Mouse (Mus musculus): ENCODE data around the gene Hoxc6.

Gene Hoxc6

DNA sequence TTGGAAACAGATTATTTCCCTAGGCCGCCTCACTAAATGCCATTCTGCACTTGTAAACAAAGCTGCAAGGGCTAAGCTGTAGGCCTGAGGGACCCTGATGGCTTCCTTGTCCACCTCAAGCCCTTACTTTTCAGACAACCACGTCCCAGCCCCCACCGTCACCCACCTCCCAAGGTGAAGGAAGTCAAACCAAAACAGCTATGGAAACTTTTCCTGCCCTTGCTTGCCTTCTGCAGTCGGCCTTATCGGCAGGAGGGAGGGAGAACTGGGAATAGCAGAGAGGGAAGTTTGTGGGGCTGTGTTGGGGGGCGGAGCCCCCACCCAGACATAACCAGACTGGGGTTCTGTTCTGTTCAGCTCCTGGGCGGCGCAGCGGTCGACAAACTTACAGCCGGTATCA lies 5.9 kb upstream of the Hoxc6 start:
- DNase-seq: no peak

DNA sequence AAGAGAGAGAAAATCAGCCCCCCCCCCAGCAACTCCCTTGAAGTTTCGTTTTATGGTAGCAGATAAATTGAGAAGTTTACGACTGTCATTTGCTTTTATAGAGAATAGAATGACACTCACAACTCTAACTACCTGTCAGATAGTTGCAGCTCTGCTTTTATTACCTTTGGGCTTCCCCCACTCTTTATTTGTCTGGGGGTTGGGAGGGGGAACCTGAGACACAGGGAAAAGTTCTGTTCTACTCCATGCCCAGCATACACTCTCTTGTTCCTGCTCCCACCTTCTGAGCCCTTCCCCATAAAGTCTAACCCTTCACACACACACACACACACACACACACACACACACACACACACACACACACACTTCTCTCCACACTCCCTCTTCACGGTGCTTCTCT lies 5.2 kb upstream of the Hoxc6 start:
- no peak for DNase-seq

DNA sequence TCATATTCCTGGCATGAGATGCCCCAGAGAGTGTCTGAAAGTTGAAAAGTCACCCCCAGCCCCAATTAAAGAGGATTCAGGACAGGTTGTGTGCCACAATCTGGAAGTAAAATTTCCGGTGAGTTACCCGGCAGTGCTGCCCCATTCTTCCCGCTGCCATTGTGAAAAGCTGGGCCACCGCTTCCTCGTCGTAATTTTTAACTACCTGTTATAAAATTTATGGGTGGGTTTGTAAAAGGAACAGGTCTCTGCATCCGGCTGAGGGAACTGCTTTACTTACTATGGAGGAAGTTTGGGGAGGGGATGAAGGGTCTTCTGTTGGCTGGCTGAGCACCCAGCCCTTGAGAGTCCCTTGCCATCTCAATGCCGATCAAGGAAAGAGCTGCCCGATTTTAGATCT lies 1.5 kb upstream of the Hoxc6 start:
- no peak for DNase-seq

DNA sequence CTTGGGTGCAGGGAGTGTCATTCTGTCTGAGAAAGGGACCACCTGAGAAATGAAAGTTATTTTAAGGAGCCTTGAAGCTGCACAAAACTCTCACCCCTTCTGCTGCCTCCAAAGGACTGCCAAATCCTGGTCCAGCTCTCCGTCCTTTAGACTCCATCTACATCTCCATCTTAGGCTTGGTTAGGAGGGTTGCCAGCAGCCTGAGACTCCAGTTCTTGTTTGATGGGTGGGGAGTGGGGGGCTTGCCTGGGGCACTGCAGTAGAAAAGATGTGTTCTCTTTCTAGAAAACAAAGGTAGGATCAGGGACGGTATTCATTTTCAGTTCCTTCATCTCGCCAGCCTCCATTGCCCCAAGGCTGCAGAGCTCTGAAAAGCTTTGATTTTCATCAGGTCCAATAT lies 626 bp upstream of the Hoxc6 start:
- DNase-seq: no peak

DNA sequence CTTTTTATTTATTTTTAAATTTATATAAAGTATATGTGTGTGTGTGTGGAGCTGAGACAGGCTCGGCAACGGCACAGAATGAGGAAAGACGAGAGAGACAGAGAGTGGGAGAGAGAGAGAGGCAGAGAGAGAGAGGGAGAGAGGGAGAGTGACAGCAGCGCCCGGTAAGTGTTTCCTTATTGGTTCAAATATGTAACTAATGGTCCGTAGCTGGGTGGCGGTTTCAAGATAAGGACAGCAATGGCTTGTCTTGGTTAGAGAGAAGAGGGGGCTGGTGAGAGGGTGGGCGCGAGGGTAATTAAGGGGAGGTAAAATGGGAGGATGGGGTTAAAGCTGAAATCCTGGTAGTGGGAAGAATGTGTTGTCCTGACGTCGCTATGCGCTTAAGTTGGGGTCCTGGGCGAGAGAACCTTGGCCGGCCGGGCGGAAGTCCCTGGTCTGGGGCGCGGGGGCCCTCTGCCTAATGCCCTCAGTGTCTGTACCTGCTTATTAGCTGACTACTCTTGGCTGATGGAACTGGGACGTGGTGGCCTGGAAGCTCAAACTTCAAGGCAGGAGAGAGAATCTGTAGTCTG lies 638 bp downstream of the Hoxc6 start:
- DNase-seq: no peak

DNA sequence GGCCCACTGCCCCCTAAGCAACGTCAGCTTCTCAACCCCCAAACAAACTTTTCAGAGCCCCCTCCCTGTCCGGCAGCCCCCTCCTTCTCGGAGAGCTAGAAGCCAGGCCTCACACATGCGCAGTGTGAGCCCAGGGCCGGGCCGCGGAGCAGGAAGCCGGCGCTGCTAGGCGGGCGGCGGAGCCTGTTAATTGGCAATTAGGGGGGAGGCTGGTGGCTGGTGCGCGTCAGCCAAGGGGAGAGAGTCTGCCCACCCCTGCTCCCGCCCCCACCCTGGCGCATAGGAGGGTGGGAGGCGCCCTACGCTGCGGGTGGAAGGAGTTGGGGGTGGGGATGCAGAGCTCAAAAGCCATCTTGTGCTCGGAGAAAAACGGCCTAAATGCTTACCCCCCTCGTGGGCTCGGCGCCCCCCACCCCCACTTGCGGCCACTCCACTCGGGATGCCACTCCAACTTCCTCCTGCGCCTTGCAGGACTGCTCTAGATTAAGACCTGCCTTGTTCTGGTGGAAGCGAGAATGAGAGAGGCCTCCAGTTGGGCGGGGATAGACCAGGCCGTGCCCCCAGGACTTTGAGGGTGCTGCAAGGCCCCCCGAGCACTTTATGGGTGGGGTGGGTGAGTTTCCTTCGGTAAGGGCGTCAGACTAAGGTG lies 1.2 kb downstream of the Hoxc6 start:
- DNase-seq: peak; percentile 64

DNA sequence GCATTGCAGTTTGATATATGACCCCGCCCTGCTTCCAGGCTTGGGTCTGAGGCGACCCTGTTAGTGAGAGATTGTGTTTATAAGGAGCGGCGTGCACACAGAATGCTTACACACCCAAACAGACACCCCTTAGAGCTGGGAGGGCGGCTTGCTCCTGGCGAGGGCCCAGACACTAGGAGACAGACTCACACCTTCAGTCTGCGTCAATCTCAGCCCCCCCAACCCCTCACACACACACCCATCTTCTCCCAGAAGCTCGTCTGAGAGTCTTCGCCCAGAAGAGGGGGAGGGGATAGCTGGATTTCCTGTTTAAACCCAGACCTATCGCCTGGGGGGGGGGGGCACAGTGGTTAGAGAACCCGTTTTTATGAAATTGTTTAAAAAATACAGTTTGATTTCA lies 1.9 kb downstream of the Hoxc6 start:
- DNase-seq: no peak

DNA sequence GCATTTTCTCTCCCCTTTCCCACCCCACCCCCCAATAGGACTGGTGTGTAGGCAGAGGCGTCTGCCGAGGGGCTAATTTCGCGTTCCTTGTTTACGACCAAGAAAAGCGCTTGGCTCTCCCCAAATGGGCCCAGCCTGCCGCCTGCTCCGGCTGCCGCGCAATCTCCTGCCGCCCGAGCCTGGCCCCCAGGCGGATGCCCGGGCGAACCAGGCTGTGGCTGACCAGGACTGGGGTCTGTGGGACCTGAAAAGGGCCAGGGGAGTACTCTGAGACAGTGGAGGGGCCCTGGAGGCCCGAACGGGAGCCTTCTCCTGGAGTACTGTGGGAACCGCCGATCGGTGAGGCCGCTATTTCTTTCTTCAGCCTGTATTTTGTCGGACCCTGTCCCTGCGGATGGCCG lies 2.4 kb downstream of the Hoxc6 start:
- DNase-seq: no peak

DNA sequence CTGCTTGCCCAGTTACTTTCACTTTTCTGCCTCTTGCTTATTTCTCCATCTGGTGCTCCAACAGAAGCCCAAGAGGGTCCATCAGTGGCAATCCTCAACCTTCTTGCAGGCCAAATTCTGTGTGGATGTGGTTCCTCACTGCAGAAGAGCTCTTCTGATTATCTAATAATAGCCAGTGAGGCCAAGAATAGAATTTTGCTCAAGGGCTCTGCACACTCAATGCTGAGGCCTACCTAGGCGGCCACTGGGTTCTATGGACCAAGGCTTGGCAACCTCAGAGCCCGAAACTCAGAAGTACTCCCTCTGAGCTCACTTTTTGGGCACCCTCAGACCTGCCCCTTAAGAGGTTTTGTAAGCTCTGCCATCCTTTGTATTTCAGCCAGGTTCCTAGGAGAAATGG lies 3.3 kb downstream of the Hoxc6 start:
- no peak for DNase-seq

DNA sequence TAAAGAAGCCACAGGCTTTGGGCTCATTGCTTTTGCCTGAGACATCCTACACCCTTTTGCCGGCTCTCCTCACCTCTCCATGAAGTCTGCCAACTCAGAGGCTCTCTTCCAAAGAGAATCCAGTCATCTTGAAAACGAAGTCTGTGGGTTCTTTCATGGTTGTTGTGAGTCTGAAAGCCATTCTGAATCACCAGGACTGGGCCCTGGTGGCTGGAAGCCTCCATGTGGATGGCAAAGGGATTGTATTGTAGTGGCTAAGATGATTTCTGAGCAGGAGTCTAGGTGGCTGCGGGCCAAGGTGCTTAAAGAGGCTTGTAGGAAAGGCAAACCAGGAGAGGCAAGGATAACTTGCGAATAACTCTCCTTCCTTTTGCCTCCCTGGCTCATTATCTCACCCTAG lies 4.1 kb downstream of the Hoxc6 start:
- no peak for DNase-seq

DNA sequence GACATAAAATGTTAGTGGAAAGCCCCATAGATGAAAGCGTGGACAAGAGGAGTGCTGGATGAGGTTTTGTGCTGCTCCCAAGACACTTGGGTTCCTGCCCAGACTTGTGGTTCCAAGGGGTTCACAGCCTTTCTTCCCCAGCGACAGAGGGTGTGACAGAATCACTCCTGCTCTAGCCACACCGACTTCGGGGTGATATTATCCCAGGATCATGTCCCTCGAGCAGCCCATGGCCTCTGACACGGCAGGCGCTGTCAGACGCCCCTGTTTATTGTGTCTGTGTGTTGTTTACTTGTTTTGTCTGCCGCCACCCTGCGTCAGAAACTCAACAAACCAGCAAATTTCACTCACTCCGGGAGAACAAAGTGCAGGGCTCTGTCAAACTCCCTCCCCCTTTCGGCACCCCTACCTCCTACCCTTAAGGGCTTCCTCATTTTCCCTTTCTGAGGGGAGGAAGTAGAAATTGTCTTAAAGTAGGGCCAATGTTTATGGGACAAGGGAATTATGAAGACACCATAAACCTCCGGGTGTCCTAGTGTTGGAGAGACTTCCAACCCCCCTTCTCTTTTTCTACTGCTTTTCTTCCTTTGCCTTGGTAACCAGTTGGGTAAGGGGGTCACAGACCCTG lies 4.9 kb downstream of the Hoxc6 start:
- DNase-seq: no peak

DNA sequence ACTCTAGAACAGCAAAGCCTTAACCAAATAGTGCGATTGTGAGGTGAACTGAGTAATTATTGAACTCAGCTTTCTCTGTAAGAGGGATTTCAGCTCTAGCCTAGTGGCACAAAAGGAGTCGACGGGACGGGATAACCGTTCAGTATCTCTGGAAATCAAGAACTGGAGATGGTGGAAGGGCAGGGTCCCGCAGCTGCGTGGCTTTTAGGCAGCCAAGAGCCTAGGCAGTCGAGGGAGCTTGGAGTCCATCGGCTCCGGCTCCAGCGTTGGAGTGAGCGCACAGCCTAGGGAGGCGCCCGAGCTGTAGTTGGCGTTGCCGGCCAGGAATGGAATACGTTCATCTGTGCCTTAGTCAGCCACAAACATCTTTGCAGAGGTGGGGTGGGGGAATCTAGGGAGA lies 7.3 kb downstream of the Hoxc6 start:
- DNase-seq: no peak

DNA sequence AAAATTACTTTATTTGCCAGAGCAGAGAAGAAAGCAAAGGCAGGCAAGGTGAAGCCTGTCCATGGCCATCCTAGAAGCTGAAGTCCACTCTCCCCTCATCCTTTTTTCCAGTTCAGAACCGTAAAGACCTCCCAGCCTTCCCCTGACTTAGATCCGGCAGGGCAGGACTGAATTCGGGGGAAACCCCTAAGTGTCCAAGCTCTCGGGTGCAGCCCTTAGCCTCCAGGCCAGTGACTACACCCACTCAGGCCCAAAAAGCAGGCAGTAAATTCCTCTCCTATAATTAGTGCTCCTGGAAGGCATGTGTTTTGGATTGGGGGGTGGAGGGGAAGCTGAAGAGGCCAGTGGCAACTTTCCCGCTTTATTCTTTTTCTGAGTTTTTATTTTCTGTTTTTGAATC lies 7.7 kb downstream of the Hoxc6 start:
- DNase-seq: no peak

DNA sequence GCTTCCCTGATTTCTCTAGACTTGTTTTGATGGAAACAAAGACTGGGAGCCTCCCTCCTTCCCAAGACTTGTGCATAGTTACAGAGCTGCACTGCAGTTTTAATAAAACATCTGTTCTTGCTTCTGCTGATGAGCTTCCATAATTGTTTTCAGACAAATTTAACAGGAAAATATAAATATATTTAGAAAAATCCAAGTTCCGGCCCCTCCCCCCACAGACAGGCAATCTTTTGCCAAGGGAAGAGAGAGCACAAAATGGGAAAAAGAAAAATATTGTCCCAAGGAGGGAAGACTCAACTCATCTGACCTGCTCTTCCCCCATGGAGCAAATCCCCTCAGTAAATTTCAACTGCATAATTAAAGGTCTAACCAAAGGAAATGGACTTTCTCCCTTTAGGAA lies 8.3 kb downstream of the Hoxc6 start:
- no peak for DNase-seq

DNA sequence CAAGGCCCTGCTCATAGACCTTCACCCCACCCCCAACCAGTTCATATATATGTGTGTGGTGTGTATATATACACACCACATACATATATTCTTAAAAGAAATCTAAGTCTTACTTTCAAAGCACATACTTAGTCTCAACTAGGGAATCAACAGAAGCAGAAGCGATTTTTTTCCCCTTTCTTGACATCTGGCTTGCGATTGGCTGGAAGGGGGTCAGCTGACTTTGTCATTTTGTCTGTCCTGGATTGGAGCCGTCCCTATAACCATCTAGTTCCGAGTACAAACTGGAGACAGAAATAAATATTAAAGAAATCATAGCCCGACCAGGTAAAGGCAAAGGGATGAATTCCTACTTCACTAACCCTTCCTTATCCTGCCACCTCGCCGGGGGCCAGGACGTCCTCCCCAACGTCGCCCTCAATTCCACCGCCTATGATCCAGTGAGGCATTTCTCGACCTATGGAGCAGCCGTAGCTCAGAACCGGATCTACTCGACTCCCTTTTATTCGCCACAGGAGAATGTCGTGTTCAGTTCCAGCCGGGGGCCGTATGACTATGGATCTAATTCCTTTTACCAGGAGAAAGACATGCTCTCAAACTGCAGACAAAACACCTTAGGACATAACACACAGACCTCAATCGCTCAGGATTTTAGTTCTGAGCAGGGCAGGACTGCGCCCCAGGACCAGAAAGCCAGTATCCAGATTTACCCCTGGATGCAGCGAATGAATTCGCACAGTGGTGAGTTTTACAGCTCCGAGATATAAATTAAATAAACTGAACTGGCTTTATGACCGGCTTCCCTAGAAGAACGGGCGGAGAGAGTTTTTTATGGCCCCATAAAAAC lies 11.4 kb downstream of the Hoxc6 start:
- no peak for DNase-seq

DNA sequence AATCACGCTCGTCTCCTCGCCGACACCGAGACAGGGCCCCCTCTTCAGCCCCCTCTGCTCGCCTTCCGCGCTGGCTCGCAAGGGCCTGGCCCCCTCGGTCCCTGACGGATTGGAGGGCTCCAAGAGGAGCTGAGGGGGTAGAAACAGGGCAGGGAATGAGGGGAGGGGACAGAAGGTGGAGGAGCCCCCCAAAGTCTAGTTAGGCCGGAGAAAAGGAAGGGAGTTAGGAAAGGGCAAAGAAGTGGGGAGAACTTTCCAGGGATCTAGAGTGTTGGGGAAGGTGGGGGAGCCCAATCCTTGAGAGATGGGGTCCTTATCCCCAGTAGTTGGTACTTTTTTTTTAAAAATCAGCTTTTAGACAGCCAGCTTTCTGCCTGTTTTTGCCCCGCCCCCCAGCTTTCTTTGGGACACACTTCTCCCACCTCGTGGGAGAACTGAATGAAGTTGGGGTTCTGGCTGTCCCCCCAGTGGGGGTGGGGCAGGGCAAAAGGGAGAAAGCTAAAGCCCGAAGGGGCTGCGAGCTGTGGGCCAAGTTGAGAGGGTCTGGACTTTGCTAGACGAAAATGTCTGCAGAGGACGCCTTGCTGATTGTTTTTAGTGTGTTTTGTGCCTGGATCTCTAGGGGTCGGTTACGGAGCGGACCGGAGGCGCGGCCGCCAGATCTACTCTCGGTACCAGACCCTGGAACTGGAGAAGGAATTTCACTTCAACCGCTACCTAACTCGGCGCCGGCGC lies 12.2 kb downstream of the Hoxc6 start:
- DNase-seq: no peak

DNA sequence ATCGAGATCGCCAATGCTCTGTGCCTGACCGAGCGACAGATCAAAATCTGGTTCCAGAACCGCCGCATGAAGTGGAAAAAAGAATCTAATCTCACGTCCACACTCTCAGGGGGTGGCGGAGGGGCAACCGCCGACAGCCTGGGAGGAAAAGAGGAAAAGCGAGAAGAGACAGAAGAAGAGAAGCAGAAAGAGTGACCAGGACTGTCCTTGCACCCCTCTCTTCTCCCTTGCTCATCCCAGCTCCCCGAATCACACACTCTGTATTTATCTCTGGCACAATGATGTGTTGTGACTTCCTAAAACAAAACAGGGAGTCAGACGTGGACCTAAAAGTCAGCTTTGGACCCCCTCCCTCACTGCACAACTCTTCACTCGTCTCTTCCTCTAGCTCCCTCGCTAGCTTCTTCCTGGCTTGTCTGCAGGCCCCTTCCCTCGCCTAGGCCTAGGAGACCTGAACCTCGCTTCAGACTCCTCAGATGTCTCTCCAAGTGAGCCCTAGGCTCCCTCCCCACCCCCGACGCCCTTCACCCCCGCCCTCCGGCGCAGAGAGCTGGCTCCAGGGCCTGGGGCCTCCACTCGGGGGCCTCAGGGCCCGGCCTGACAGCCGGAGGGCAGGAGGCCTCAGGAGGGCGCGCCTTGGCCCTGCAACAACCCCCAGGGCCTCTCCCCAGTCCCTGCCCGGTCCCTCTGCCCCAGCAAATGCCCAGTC lies 12.9 kb downstream of the Hoxc6 start:
- DNase-seq: no peak

DNA sequence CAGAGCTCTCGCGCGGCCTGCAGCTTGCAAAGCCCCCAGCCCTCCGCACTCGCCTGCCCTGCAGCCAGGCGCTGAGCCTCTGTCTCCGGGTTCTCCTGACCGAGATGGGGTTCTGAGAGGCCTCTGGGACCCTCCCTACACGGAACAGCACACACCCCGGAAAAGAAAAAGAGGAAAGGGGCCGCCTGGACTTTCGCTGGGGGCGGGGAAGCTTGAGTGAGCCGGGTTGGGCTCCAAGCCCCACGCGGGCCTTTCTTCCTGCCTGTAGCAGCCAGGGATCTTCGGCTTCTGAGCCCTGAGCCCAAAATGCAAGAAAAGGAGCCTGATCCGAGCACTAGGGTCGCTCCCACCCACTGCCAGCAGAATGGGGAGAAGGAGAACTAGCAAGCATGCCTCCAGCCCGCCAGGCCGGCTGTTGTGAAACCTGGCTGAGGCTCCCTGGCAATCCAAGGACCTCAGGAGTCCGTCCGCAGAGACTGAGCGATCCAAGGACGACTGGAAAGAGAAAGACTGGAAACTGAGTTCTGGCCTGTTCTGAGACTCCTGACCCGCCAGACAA lies 13.9 kb downstream of the Hoxc6 start:
- DNase-seq: no peak

DNA sequence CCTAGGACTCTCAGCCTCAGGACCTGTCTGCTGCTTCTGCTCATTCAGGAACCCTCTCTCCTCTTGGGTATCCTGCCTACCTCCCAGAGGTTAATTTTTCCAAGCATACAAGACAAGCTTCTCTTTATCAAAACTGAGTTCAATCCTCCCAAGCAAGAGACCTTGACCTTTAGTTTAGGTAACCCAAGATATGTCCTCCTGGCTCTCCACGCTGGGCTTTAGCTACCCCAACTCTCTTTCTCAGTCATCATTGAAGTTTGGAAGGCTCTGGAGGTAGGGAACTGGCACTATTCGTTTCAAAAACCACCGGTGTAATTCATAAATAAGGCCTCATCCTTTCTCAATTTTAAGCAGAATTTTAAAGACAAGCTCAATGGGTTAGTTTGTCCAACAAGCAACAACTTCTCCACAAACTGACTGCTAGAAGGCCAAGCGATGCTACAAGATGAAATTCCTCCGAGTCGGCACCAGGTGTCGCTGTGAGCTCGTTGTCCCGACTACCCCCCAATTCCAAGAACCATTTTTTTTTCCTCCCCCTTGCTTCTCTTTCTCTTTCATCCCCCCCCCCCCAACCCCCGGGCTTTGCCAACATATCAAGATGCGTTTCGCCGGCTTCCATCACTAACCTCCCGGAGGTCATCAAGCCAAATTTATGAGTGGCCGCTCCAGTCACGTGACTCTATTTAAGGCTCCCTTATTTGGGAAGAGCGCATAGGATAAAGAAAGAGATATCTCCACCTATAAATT lies 15.4 kb downstream of the Hoxc6 start:
- DNase-seq: no peak

DNA sequence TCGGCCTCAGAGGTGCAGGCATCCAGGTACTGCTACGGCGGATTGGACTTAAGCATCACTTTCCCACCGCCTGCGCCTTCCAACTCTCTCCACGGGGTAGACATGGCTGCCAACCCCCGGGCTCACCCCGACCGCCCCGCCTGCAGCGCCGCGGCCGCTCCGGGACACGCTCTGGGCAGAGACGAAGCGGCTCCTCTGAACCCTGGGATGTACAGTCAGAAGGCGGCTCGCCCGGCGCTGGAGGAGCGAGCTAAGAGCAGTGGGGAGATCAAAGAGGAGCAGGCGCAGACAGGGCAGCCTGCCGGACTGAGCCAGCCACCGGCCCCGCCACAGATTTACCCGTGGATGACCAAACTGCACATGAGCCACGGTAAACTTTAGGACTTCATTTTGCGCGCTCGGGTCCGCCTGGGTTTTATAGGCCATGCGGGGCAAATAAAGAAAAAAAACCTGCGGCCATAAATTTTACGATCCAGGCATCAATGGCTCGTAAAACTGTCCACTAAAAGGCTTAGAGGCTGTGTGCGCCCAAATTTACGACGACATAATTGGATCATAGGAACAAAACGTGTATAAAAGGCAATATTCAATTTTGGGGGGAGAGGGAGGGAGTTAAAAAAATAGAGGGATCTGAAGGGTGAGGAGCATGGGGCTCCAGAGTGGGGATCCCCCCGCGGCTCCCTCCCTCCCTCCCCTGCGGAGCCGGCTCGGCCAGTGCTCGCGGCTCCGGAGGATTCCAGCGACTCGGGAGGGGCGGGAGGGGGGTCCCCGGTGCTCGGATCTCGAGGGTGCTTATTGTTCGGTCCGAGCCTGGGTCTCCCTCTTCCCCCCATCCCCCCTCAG lies 16.3 kb downstream of the Hoxc6 start:
- DNase-seq: no peak
